Mouse (Mus musculus): ENCODE data around the gene Ttc7b.

GRCm38 (mm10) chr12:100505484-100505883 lies 15.1 kb downstream of the Ttc7b start:
- TF ChIP-seq CTCF (IDR thresholded peaks at IDR 0.05) (no peak), POLR2A (IDR thresholded peaks at IDR 0.05; ENCODE audit: insufficient read depth, low read depth, low read length) (no peak), EP300 (IDR thresholded peaks at IDR 0.05; ENCODE audit: insufficient read depth, low read depth, low read length) (no peak)

Data from heart, adult 2 months (tissue).